Mouse (Mus musculus) ES-E14 (cell line): Measurements from ENCODE around the gene Slc43a2. TPM values are rescaled to one million over a fixed set of nuclear protein-coding genes. Genes with fewer than 3 reads are reported as not detected.

Experiments used
- DNase-seq: peaks from one replicate; pipeline ENCODE4 v3.0.0-alpha.2; 2013; ENCODE audit warnings: low read depth, low spot score
- H3K27ac ChIP-seq: 2 replicates; pipeline ENCODE4 v1.5.1; 2012; ENCODE audit warnings: low read depth, mild to moderate bottlenecking, low read length, moderate library complexity, mixed read lengths; ENCODE audit not compliant: poor library complexity, insufficient read depth, severe bottlenecking
- H3K36me3 ChIP-seq: 2 replicates; pipeline ENCODE4 v1.6.1; 2012; ENCODE audit warnings: mild to moderate bottlenecking, low read length, moderate library complexity, mixed read lengths; ENCODE audit not compliant: control insufficient read depth, poor library complexity, insufficient read depth, severe bottlenecking
- H3K4me1 ChIP-seq, 2 experiments: fragments of 150-350 bp in 1 of 2; sonication (generic) in 1 of 2; 2 replicates each; pipeline ENCODE4 v1.6.1; 2012; ENCODE audit warnings: low read length in 2 of 2, mild to moderate bottlenecking in 1 of 2, mixed read lengths in 1 of 2; ENCODE audit not compliant: control insufficient read depth in 2 of 2, insufficient read depth in 2 of 2, poor library complexity in 1 of 2
- H3K4me3 ChIP-seq, 2 experiments: fragments of 150-350 bp in 1 of 2; sonication (generic) in 1 of 2; 2 replicates each; pipeline ENCODE4 v1.5.1; 2012; ENCODE audit warnings: low read length in 2 of 2, low read depth in 1 of 2, mild to moderate bottlenecking in 1 of 2, mixed read lengths in 1 of 2; ENCODE audit not compliant: insufficient read depth in 1 of 2, poor library complexity in 1 of 2, severe bottlenecking in 1 of 2
- H3K9ac ChIP-seq: 2 replicates; pipeline ENCODE4 v1.6.1; 2012; ENCODE audit warnings: low read depth, mild to moderate bottlenecking, low read length, mixed read lengths; ENCODE audit not compliant: poor library complexity, insufficient read depth, severe bottlenecking
- H3K9me3 ChIP-seq: fragments of 150-350 bp; sonication (generic); 2 replicates; pipeline ENCODE4 v1.6.1; 2012; ENCODE audit warnings: low read depth, mild to moderate bottlenecking, low read length; ENCODE audit not compliant: control insufficient read depth, insufficient read depth
- CHD2 ChIP-seq: IDR thresholded peaks from 2 replicates; pipeline ENCODE4 v1.6.1; 2014; ENCODE audit warnings: mild to moderate bottlenecking, low read depth, low read length, inconsistent platforms
- HCFC1 ChIP-seq: IDR thresholded peaks from 2 replicates; pipeline ENCODE4 v1.6.1; 2012; ENCODE audit warnings: low read length, inconsistent platforms, borderline replicate concordance; ENCODE audit not compliant: insufficient read depth
- MAFK ChIP-seq: IDR thresholded peaks from 2 replicates; pipeline ENCODE4 v1.6.1; 2014; ENCODE audit warnings: mild to moderate bottlenecking, low read depth, low read length, inconsistent platforms; ENCODE audit not compliant: insufficient read depth
- ZC3H11A ChIP-seq: IDR thresholded peaks from 2 replicates; pipeline ENCODE4 v1.6.1; 2012; ENCODE audit warnings: low read depth, mild to moderate bottlenecking, inconsistent platforms, low read length, borderline replicate concordance
- ZNF384 ChIP-seq: IDR thresholded peaks from 2 replicates; pipeline ENCODE4 v1.6.1; 2012; ENCODE audit warnings: low read depth, low read length, inconsistent platforms
- in situ Hi-C, 2 experiments: fragments of 600-800 bp; cut with MboI; formaldehyde crosslinking; loops; one replicate each; pipeline ENCODE4 v1.15.1; 2025; ENCODE audit warnings: low sequenced_read_pairs in 2 of 2, inconsistent platforms in 1 of 2; ENCODE audit not compliant: unreplicated experiment in 2 of 2
- total RNA-seq: library from RNA; depleted of rRNA; stranded (reverse); fragments of 300-350 nt; gene quantifications from 2 replicates; pipeline ENCODE4 v1.2.3, GENCODE M21; 2012

Gene Slc43a2
- total RNA-seq, 1 experiment = 24.8 TPM

GRCm38 (mm10) chr11:75538184-75538969 is 6.9 kb downstream of the Slc43a2 start:
- Histone ChIP-seq H3K27ac (no peak overlapping the region), H3K36me3 (peaks cover 4% of the 10 kb centered on the region; the same call in 1 of the 2 replicates), H3K9ac (no peak overlapping the region), H3K4me1 (peaks cover 3 to 4% of the 10 kb centered on the region in 2 experiments; a peak in 1 of 4 replicates), H3K9me3 (no peaks in the 10 kb centered on the region), H3K4me3 (no peak overlapping the region)
- in situ Hi-C loops = no loop called here
- DNase-seq = no peak
- TF ChIP-seq ZC3H11A (no peak), HCFC1 (no peak), ZNF384 (no peak), CHD2 (no peak), MAFK (no peak)

GRCm38 (mm10) chr11:75538970-75539299 is 7.4 kb downstream of the Slc43a2 start:
- no peak overlapping the region for H3K4me3 ChIP-seq
- no peak for DNase-seq
- no peaks in the 10 kb centered on the region for H3K9me3 ChIP-seq
- no peak overlapping the region for H3K9ac ChIP-seq
- in situ Hi-C loops = no loop called here
- peaks cover 4% of the 10 kb centered on the region; the same call in 1 of the 2 replicates for H3K36me3 ChIP-seq
- no peak for TF ChIP-seq CHD2
- no peak for TF ChIP-seq MAFK
- no peak for TF ChIP-seq HCFC1
- no peak for TF ChIP-seq ZNF384
- TF ChIP-seq ZC3H11A = no peak
- H3K4me1 ChIP-seq = peaks cover 3 to 4% of the 10 kb centered on the region in 2 experiments; a peak in 1 of 4 replicates
- no peak overlapping the region for H3K27ac ChIP-seq

- H3K27ac ChIP-seq = no peak overlapping the region
- peaks cover 0 to under 1% of the 10 kb centered on the region in 2 experiments; a peak in 1 of 4 replicates for H3K4me1 ChIP-seq
- in situ Hi-C loops = no loop called here
- peaks cover 6% of the 10 kb centered on the region; the same call in 1 of the 2 replicates for H3K36me3 ChIP-seq
- TF ChIP-seq MAFK (no peak), HCFC1 (no peak), ZC3H11A (no peak), CHD2 (no peak), ZNF384 (no peak)
- H3K9me3 ChIP-seq = no peaks in the 10 kb centered on the region
- H3K9ac ChIP-seq = no peak overlapping the region
- H3K4me3 ChIP-seq = no peak overlapping the region; a peak in 1 of 4 replicates
- no peak for DNase-seq
Measured at GRCm38 (mm10) chr11:75540209-75540608, 8.7 kb downstream of the Slc43a2 start.

GRCm38 (mm10) chr11:75540710-75541581 is 9.5 kb downstream of the Slc43a2 start:
- no peak for DNase-seq
- Histone ChIP-seq H3K4me1 (no peaks in the 10 kb centered on the region), H3K27ac (no peak overlapping the region), H3K36me3 (peaks cover 6% of the 10 kb centered on the region; the same call in 1 of the 2 replicates), H3K9me3 (no peaks in the 10 kb centered on the region), H3K9ac (no peak overlapping the region), H3K4me3 (no peak overlapping the region)
- in situ Hi-C loops = no loop called here
- TF ChIP-seq MAFK = no peak
- TF ChIP-seq HCFC1 = no peak
- no peak for TF ChIP-seq ZC3H11A
- TF ChIP-seq ZNF384 = no peak
- no peak for TF ChIP-seq CHD2
